Mouse (Mus musculus) testis, postnatal 10 days (tissue): ENCODE measurements around the gene Zmym3.

ENCODE experiments used
- DNase-seq: peaks from one replicate; pipeline ENCODE4 v3.0.0; 2021; ENCODE audit warnings: low spot score

Gene Zmym3

DNA sequence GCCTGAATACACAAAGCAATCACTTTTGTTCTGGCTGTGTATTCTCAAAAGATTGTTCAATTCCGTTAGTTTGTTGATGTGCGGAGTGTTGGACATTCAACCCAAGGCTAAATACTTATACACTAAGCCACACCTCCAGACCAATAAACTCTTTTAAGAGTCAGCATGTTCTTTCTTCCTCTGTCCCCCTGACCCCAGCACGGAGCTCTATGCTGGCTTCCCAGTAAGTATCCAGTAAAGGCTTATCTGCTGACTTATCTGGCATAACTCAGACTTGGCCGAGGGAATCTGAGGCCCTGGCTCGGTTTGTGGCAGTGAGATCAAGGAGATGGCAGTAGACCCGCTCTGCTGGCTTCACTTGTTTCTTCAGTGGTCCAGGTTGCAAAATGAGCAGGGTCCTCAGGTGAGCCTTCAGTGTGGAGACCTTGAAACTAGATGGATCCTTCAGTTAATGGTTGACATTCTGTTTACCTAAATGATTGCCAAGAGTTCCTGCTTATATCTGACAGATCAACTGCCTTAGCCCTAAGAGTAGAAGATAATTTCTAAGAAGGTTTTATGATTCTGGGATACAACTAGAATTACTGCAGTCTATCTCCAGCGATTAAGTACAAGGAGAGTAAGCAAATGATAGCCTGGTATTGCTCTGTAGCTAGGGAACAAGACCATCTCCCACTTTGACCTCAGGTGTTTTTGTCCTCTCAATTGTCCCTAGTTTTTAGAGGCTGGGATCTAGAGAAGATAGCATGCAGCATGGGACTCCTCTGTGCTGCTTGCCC is 44.3 kb downstream of the Zmym3 start, which contains the start of gene Gjb1:
Gene Gjb1, plus strand, starts transcription at position 189 of the 779 bp plus-strand sequence.
- no peak for DNase-seq

DNA sequence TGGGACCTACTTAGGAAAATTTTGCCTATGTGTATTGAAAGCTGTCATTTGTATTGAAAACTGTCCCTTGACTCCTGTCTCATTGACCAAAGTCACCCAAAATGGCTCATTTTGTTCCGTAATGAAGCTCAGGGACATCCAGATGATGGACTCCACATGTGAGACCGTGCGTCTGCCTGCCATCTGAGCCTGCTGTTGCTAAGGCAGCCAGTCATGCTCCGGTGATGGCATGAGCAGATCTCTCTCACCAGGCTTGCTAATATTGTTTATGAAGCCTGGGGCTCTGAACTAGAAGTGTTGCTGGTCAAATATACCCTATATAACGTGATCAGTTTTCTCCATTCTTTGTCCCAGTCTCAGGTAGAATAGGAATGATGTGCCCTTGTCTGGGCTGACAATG is 47.7 kb downstream of the Zmym3 start:
- no peak for DNase-seq

DNA sequence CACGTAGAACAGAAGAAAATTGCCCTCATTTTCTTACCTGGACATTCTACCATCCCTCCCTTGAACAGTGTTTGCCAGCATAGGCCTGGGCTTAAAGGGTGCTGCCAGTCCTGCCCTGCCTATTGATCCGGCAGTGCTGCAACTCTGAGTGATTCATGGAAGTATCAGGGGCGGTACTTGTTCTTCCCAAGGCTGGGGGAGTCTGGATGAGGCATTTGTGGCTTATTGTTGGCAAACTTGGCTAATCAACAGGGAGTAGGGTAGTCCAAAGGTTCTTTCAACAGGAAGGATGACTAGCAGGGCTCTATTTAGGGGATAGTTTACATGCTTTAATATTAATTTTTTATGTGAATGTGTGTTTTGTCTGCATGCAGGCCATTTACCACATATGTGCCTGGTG is 50.1 kb downstream of the Zmym3 start:
- DNase-seq = no peak

DNA sequence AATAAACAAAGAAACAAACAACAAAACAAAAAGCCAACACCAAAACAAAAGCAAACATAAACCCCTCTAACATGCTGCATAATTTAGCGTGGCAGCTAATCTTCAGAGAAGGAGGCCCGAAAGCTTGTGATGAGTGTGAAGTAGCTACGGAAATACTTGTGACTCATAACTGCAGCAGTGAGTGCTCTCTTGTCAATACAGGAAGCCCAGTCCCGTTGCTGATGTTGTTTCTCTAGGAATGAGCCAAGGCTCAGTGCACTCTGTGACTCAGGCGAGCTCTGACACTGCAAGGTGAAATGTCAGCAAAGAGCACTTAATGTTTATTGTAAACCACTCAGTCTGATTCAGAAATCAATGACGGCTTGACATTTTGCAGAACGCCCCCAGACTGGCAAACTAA is 51.6 kb downstream of the Zmym3 start:
- DNase-seq = no peak

DNA sequence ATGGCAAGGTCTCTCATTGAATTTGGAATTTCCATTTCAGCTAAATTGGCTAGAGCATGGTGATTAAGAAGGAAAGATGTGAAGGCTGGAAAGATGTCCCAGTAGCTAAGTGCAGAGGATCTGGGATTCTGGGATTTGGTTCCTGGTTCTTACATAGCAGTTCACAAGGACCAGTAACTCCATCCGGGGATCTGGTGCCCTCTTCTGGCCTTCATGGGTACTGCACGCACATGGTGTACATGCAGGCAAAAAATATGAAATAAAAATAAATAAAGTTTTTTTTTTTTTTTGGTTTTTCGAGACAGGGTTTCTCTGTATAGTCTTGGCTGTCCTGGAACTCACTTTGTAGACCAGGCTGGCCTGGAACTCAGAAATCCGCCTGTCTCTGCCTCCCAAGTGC is 61.7 kb downstream of the Zmym3 start:
- peak; percentile 41 for DNase-seq
